ENCODE assay signal across 8 mouse cellular contexts in the genomic region with DNA sequence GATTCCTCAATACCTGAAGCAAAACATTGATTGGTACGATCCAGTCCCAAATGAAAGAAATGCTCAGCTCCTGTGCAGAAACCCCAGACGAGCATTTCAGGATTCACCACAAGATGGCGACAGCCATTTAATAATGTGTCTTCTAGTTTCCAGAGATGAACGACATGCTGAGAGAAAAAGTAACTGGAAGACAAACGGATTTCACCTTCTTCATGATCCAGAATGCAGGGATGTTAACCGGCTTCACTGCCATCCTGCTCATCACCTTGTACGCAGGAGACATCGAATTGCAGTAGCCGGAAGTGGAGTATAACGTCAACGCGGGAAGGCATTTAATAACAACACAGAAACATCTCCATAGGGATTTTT.
DNase-seq lines count a peak whose midpoint lies in the region; ATAC-seq and TF ChIP-seq lines count a peak whose summit lies in the region.

No protein-coding gene starts in this region.

- no peak for TF ChIP-seq EP300 in stomach, postnatal 0 days (optimal IDR thresholded peaks at IDR 0.05)

- H3ac ChIP-seq in myocyte (ENCODE audit: control insufficient read depth, insufficient read length): no peak overlapping the region

- no peak for TF ChIP-seq POLR2A in myocyte (IDR thresholded peaks at IDR 0.05; ENCODE audit: insufficient read length, low read depth)

- no peaks in the 10 kb centered on the region for H3K9me3 ChIP-seq in intestine, embryonic 14.5 days (ENCODE audit: control insufficient read depth, low read length)
- no peaks in the 10 kb centered on the region for H3K9me3 ChIP-seq in intestine, embryonic 16.5 days (ENCODE audit: control insufficient read depth, low read length)
- H3K9me3 ChIP-seq in intestine, embryonic 15.5 days: no peaks in the 10 kb centered on the region
- no peaks in the 10 kb centered on the region for H3K9me3 ChIP-seq in stomach, postnatal 0 days (ENCODE audit: control insufficient read depth, low read length)

- WGBS in intestine, embryonic 14.5 days: 39% methylated on average over 12 of the region's 12 CpGs
- 42% methylated on average over 12 of the region's 12 CpGs for WGBS in intestine, embryonic 16.5 days
- 42% methylated on average over 12 of the region's 12 CpGs for WGBS in intestine, embryonic 15.5 days
- WGBS in stomach, postnatal 0 days: 33% methylated on average over 12 of the region's 12 CpGs

- H3K36me3 ChIP-seq in intestine, embryonic 14.5 days (ENCODE audit: control insufficient read depth, insufficient read depth, low read length): no peaks in the 10 kb centered on the region; the same call in 1 of the 2 replicates
- H3K36me3 ChIP-seq in intestine, embryonic 16.5 days (ENCODE audit: control insufficient read depth, insufficient read depth, low read length): no peaks in the 10 kb centered on the region
- H3K36me3 ChIP-seq in intestine, embryonic 15.5 days: no peaks in the 10 kb centered on the region
- H3K36me3 ChIP-seq in myocyte (ENCODE audit: control insufficient read depth, insufficient read depth): no peaks in the 10 kb centered on the region
- H3K36me3 ChIP-seq in stomach, postnatal 0 days (ENCODE audit: control insufficient read depth, insufficient read depth, low read length): no peaks in the 10 kb centered on the region

- no peaks in the 10 kb centered on the region for H3K4me1 ChIP-seq in intestine, embryonic 14.5 days (replicated peaks; ENCODE audit: control insufficient read depth, insufficient read depth, low read length)
- H3K4me1 ChIP-seq in intestine, embryonic 16.5 days (ENCODE audit: control insufficient read depth, insufficient read depth, low read length): no peaks in the 10 kb centered on the region
- H3K4me1 ChIP-seq in intestine, embryonic 15.5 days (replicated peaks): no peaks in the 10 kb centered on the region
- no peaks in the 10 kb centered on the region for H3K4me1 ChIP-seq in stomach, postnatal 0 days (replicated peaks; ENCODE audit: control insufficient read depth, insufficient read depth)

- no peaks in the 10 kb centered on the region for H3K27me3 ChIP-seq in intestine, embryonic 14.5 days (replicated peaks; ENCODE audit: control insufficient read depth, insufficient read depth, low read length)
- no peaks in the 10 kb centered on the region for H3K27me3 ChIP-seq in intestine, embryonic 16.5 days (replicated peaks; ENCODE audit: control insufficient read depth, insufficient read depth, low read length)
- no peaks in the 10 kb centered on the region for H3K27me3 ChIP-seq in intestine, embryonic 15.5 days (replicated peaks)
- H3K27me3 ChIP-seq in myocyte (ENCODE audit: control insufficient read depth, insufficient read depth, insufficient read length): no peaks in the 10 kb centered on the region
- no peaks in the 10 kb centered on the region for H3K27me3 ChIP-seq in stomach, postnatal 0 days (ENCODE audit: control insufficient read depth, insufficient read depth, low read length)

- peak; percentile 92 for TF ChIP-seq CTCF in stomach, postnatal 0 days (IDR thresholded peaks at IDR 0.05; ENCODE audit: low read depth)

- H3K4me2 ChIP-seq in intestine, embryonic 14.5 days (ENCODE audit: low read length): no peak overlapping the region
- H3K4me2 ChIP-seq in intestine, embryonic 16.5 days (ENCODE audit: low read depth, low read length): no peak overlapping the region
- no peak overlapping the region for H3K4me2 ChIP-seq in intestine, embryonic 15.5 days (replicated peaks)
- peak overlapping the region; percentile 53 for H3K4me2 ChIP-seq in myocyte (ENCODE audit: low read depth)
- H3K4me2 ChIP-seq in stomach, postnatal 0 days (replicated peaks; ENCODE audit: low read depth): peak overlapping the region; percentile 4; the same call in 1 of the 2 replicates

- H3K4me3 ChIP-seq in intestine, embryonic 14.5 days (ENCODE audit: low read depth, low read length): no peak overlapping the region
- H3K4me3 ChIP-seq in intestine, embryonic 16.5 days (ENCODE audit: low read length): no peak overlapping the region
- H3K4me3 ChIP-seq in intestine, embryonic 15.5 days (replicated peaks): no peak overlapping the region
- H3K4me3 ChIP-seq in myocyte: no peak overlapping the region
- no peak overlapping the region for H3K4me3 ChIP-seq in stomach, postnatal 0 days (ENCODE audit: low read depth, low read length)

- H3K79me2 ChIP-seq in myocyte (ENCODE audit: control insufficient read depth, insufficient read depth): no peaks in the 10 kb centered on the region

- no peak overlapping the region for H3K9ac ChIP-seq in intestine, embryonic 14.5 days (ENCODE audit: low read length)
- no peak overlapping the region for H3K9ac ChIP-seq in intestine, embryonic 16.5 days (ENCODE audit: low read depth, low read length)
- no peak overlapping the region for H3K9ac ChIP-seq in intestine, embryonic 15.5 days
- H3K9ac ChIP-seq in stomach, postnatal 0 days (ENCODE audit: low read length): no peak overlapping the region

- intact Hi-C loops in left cerebral cortex, postnatal 14 days (cut with DNase I): loop anchor here (10.0 kb wide), 4 partner anchors 788 to 1868 kb away; a partner anchor contains a TSS

- peak; percentile 82 for DNase-seq in intestine, embryonic 14.5 days (ENCODE audit: low spot score)
- DNase-seq in cerebellum, adult 11-12 months: peak; percentile 78
- peak; percentile 71 for DNase-seq in forelimb bud, embryonic 11.5 days (ENCODE audit: low read depth, low spot score)
- DNase-seq in left cerebral cortex, postnatal 14 days (ENCODE audit: low spot score in 2 of 2): peak; percentile 92 to 94
- peak; percentile 72 for DNase-seq in stomach, postnatal 0 days (ENCODE audit: low spot score)

- H3K27ac ChIP-seq in intestine, embryonic 14.5 days (ENCODE audit: low read depth): no peak overlapping the region
- no peak overlapping the region for H3K27ac ChIP-seq in intestine, embryonic 16.5 days (ENCODE audit: low read length)
- H3K27ac ChIP-seq in intestine, embryonic 15.5 days: no peak overlapping the region
- no peak overlapping the region for H3K27ac ChIP-seq in stomach, postnatal 0 days (replicated peaks)

- no peak for ATAC-seq in intestine, embryonic 14.5 days (replicated peaks; ENCODE audit: low FRiP score, low TSS enrichment, low read depth)
- no peak for ATAC-seq in intestine, embryonic 16.5 days
- peak; percentile 43; the same call in 1 of the 2 replicates for ATAC-seq in intestine, embryonic 15.5 days
- no peak for ATAC-seq in stomach, postnatal 0 days (ENCODE audit: low FRiP score, low TSS enrichment)

TF ChIP-seq in myocyte, 11 proteins besides CTCF, POLR2A, EP300 and RAD21:
- TF ChIP-seq POLR2AphosphoS2 (IDR thresholded peaks at IDR 0.05; ENCODE audit: insufficient read length, low read depth) (no peak), MAX (IDR thresholded peaks at IDR 0.05; ENCODE audit: low read depth) (no peak), SRF (IDR thresholded peaks at IDR 0.05; ENCODE audit: control insufficient read depth, insufficient read length, low read depth) (no peak), MYOD1 (IDR thresholded peaks at IDR 0.05; ENCODE audit: control insufficient read depth in 1 of 3, insufficient read length in 2 of 3, low read depth in 2 of 3) (no peak), REST (IDR thresholded peaks at IDR 0.05; ENCODE audit: insufficient read depth, insufficient read length) (no peak), USF1 (IDR thresholded peaks at IDR 0.05; ENCODE audit: low read depth) (no peak), TCF12 (IDR thresholded peaks at IDR 0.05; ENCODE audit: insufficient read depth, poor library complexity, severe bottlenecking) (no peak), TCF3 (IDR thresholded peaks at IDR 0.05; ENCODE audit: insufficient read length, low read depth) (no peak), E2F4 (IDR thresholded peaks at IDR 0.05; ENCODE audit: insufficient read depth) (no peak), MYOG (IDR thresholded peaks at IDR 0.05; ENCODE audit: control insufficient read depth in 1 of 3, insufficient read depth in 1 of 3, insufficient read length in 2 of 3, low read depth in 2 of 3) (no peak), CEBPB (IDR thresholded peaks at IDR 0.05; ENCODE audit: insufficient read depth, poor library complexity, severe bottlenecking) (no peak)

Comparison
In these comparisons a context has a peak if more than half of its experiments do, and no peak if none do; other contexts are left out.
1. H3K4me2 ChIP-seq: peak in myocyte (single experiment) and stomach, postnatal 0 days (single experiment); none in intestine, embryonic 14.5 days (single experiment), intestine, embryonic 16.5 days (single experiment) and intestine, embryonic 15.5 days (single experiment).
2. Peak in every context shown above with its lines, with median percentiles within 50 percentile points of each other: DNase-seq.